Mouse (Mus musculus) cerebellum, adult 8-10 months (tissue): ENCODE data around the gene Trak2.
"Not testable (repeated sequence)": the region's sequence is repeated elsewhere in the genome, so short reads cannot be mapped to it uniquely, and the experiment has no call there.

Experiments used
- DNase-seq: peaks from one replicate; pipeline ENCODE4 v3.0.0; 2022

Trak2 gene

DNA sequence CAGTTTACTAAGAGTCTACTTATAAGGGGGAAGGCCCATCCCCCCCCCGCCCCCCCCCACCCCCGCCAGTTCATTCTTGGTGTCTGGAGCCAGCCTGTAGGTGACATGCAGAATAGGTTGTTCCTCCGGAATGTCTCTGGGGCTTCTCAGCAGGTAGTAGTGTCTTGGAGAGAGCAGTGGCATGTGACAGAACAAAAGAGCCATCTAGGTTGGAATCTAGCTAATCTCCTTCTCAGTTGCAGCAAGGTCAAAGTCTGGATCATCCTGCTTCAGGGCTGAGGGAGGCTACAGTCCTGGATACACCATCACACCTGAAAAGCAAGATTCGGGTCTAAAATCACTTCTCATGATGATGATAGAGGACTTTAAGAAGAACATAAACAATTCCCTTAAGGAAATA lies 87.6 kb downstream of the Trak2 start:
- DNase-seq: no peak

GRCm38 (mm10) chr1:58883279-58883678 lies 90.0 kb downstream of the Trak2 start:
- not testable (repeated sequence) for DNase-seq

DNA sequence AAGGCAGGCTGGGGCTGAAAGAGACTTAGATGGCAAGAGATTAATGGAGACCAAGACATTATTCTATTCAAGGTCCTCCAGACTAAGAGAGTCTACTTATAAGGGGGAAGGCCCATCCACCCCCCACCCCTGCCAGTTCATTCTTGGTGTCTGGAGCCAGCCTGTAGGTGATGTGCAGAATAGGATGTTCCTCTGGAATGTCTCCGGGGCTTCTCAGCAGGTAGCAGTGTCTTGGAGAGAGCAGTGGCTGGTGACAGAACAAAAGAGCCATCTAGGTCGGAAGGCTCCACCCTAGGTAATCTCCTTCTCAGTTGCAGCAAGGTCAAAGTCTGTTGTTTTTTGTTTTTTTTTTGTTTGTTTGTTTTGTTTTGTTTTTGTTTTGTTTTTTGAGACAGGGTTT lies 93.9 kb downstream of the Trak2 start:
- not testable (repeated sequence) for DNase-seq

DNA sequence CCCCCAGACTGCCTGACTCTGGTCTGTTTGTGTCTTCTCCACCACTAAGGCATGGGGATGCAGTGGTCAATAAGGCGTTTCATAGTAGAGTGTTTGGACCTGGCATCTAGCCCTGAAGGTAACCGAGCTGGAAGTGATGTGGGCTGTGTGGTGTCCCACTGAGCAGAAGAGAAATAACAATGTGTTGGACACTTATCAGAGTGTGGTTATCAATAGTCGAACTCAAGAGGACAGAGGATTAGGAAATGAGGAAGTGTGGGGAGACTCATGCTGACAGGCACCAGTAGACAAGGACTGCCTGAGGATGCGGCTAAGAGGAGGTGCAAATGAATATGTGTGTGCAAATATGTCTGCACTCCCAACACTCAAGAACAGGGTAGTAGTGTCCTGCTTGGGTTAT lies 96.7 kb downstream of the Trak2 start:
- not testable (repeated sequence) for DNase-seq

DNA sequence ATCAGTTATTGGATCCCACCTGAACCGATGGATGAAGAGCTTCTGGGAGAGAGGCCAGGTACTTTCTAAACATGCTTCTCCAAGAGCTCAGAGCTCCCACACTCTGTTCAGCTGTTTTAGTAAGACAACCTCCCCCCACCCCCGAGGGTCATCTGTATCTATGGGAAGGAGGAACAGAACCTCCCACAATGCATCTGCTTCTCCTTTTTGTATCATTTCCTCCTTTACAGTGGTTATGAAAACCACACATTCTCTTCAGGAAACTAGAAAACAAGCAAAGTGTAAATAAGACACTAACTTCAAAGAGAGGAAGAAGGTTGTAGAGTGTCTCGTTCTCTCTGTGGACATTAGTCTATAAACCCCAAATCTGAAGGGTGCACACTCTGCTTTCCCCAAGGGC lies 112.6 kb downstream of the Trak2 start:
- DNase-seq: not testable (repeated sequence)

DNA sequence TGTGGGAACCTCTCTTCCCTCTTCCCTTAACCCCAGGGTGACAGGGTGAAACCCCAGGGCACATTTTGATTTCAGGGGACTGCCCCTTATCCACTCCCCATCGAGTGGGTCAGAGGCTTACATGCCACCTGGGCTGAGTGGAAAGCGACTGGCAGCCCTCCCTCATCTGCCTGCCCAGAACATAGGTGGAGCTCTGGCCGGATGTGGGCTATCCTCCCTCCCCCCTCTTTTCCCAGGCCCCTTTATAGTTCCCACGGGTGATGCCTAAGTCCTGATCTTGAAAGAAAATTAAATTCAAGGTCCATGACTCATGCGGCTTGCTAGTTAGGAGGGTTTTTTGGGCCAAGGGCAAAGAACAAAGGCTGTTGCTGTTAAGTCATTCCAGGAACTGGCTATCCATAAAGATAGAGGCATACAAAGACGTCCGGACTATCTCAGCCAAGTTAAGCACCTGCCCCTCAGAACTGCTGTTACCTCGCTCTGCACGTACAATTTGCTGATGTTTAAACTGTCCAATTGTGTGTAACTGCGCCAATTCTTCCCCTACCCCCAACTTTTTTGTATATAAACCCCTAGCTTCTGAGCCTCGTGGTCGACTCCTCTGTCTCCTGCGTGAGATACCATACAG lies 113.4 kb downstream of the Trak2 start:
- DNase-seq: not testable (repeated sequence)

- not testable (repeated sequence) for DNase-seq
Observed at GRCm38 (mm10) chr1:58859131-58859530, 114.1 kb downstream of the Trak2 start.

GRCm38 (mm10) chr1:58856811-58857210 lies 116.4 kb downstream of the Trak2 start:
- not testable (repeated sequence) for DNase-seq
